Mouse (Mus musculus) A20 (cell line): Measurements from ENCODE around the gene Oscp1.

ENCODE experiments used
- DNase-seq: peaks from one replicate; pipeline ENCODE4 v3.0.0-alpha.2; 2011; ENCODE audit warnings: low read depth, low spot score

The Oscp1 gene

GRCm38 (mm10) chr4:126083021-126083420 lies 24.7 kb downstream of the Oscp1 start:
- no peak for DNase-seq

DNA sequence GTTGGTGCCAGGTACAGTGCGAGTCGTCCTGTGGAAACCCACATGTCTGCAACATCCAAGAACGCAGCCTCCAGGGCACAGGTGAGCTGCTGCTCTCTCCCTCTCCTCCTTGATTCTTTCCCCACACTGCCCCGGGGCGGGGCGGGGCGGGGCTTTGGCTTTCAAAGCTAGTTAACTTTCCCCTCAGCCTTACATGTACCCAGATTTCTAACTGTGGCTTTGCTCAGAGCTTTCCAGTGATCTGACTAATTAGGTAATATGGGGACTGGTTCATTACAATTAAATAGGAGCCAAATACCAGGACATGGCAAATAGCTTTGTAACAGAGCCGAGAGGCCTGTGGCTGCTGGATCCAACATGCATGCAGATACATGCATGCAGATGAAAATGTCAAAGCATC lies 26.0 kb downstream of the Oscp1 start:
- no peak for DNase-seq

GRCm38 (mm10) chr4:126085996-126086576 lies 27.7 kb downstream of the Oscp1 start:
- peak; percentile 90 for DNase-seq

GRCm38 (mm10) chr4:126090101-126090847 lies 31.9 kb downstream of the Oscp1 start:
- no peak for DNase-seq

DNA sequence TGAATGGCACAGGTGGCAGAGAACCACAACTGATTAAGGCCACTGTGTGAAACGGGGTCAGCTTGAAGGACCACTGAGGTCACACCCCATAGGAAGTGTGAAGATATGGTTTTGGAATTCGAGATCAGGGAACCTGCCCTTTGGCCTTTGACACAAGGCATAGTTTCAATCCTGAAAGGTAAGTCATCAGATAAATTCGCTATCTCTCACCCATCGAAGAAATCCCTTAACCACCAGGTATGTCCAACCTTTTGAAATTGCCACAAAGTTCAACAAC lies 32.4 kb downstream of the Oscp1 start:
- DNase-seq = no peak

DNA sequence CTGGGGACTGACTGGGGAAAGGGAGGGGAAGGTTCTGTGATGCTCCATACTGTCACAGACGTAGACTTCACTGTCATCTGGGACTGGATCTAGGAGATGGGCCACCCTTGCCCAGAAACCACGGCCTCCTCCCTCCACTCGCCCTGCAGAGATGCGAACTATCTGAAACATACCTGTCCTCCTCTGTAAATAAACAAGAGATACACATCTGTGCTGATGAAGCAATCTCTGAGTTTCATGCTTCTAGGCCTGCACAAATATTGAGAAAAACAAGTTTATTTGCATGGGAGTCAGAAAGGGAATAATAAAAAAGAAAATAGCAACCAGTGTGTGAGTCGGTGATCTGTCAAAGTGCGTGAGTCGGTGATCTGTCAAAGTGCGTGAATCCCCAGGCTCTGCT lies 33.5 kb downstream of the Oscp1 start:
- peak; percentile 62 for DNase-seq

DNA sequence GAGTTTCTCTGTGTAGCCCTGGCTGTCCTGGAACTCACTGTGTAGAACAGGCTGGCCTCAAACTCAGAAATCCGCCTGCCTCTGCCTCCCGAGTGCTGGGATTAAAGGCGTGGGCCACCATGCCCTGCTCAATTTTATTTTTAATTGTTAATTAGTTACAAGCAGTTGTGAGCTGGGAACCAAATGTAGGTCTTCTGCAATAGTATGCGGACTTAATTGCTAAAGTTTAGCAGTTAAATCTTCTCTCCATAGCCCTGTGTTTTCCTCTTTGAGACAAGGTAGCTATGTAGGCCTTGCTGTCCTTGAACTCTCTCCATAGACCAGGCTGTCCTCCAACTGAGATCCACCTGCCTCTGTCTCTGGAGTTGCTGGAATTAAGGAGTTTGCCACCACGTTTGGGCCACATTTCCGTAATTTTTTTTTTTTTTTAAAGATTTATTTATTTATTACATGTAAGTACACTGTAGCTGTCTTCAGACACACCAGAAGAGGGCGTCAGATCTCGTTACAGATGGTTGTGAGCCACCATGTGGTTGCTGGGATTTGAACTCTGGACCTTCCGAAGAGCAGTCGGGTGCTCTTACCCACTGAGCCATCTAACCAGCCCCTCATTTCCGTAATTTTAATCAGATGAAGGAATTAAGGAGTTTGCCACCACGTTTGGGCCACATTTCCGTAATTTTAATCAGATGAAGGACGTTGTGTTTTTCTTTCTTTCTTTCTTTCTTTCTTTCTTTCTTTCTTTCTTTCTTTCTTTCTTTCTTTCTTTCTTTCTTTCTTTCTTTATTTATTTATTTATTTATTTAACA lies 37.5 kb downstream of the Oscp1 start:
- DNase-seq = peak; percentile 39

GRCm38 (mm10) chr4:126096464-126097111 lies 38.2 kb downstream of the Oscp1 start, which contains the start of gene Lsm10:
Lsm10 (plus strand) TSS chr4:126096623.
- DNase-seq = peak; percentile 96

DNA sequence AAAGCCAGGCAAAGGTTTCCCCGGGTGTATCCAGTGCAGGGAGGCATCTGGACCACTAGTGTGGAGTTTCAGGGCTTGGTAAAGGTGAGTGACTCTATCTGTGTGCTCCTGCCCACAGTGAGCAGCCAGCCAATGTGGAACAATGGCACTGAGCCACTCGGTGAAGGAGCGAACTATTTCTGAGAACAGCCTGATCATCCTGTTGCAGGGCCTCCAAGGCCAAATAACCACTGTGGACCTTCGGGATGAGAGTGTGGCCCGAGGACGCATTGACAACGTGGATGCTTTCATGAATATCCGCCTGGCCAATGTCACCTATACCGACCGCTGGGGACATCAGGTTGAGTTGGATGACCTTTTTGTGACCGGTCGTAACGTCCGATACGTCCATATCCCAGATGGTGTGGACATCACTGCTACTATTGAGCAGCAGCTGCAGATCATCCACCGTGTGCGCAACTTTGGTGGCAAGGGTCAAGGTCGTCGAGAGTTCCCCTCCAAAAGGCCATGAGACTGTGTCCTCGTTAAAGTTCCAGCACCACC lies 39.4 kb downstream of the Oscp1 start:
- no peak for DNase-seq

DNA sequence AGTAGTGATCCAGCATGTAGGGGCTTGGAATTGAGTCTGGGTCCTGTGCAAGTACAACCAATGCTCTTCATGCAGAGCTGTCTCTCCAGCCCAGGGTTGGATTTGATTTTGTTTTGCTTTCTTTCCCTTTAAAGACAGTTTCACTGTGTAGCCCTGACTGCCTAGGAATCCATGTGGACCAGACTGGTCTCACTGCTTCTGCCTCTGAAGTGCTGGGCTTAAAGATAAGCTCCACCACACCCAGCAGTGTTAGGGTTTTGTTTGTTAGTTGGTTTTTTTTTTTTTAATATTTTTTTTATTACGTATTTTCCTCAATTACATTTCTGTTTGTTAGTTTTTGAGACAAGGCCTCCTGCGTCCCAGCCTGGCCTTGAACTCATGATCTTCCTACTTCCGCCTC lies 41.0 kb downstream of the Oscp1 start:
- no peak for DNase-seq

DNA sequence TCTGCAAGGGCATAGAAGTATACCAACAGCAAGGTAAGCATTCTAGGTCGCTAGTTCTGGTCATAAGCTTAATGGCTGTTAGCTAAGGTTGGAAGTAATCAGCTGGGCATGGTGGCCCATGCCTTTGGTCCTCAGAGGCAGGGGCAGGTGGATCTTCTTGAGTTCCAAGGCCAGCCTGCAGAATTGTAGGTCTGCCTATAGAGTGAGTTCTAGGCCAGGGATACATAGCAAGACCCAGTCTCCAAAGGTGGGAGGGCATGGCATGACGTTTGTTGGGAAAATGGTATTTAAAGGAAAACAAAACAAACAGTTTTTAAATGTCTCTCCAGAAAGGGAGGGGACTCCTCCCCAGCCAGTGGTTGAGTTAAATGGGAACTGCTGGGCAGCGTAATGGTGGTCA lies 42.4 kb downstream of the Oscp1 start:
- no peak for DNase-seq

GRCm38 (mm10) chr4:126102061-126102841 lies 43.9 kb downstream of the Oscp1 start:
- DNase-seq = peak; percentile 33

GRCm38 (mm10) chr4:126103057-126103581 lies 44.8 kb downstream of the Oscp1 start:
- DNase-seq = peak; percentile 86

- peak; percentile 98 for DNase-seq
Measured at GRCm38 (mm10) chr4:126103590-126104068, 45.3 kb downstream of the Oscp1 start, which contains the start of gene Stk40. Stk40 (plus strand) TSS chr4:126103957.

DNA sequence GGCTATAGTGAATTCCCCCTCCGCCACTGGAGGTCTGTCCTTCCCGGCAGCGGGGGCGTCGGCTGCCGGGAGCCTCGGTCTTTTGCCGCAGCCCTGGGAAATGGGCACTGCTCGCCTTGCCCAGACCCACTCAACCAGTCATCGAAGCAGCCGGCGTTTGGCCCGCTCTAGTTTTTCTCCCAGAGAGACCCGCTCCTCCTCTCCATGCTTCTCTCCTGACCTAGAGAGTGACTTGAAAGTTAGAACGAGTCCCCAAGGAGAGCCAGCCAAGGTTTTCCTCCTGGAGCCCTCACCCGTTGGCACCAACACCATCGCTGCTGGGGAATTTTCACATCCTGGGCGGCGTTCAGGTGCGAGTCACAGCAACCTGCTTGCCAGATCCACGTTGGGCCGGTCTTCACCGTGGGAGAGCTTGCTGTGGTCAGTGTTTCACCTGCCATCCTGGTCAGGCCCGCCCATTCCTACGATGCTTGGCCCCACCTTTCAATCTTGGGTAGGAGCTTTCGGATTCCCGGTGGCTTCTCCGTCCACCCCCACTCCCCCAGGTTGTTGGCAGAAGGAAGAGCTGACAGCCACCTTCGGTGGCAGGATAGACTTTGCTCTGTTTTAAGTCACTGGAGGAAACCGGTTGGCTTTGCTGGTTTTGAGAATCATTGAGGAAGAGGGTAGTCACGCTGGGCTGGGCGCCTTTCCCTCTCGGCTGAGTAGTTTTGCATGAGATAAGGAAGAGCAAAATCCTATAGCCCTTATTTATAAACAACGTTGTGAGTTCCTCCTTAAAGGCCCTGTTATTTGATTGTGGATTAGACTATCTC lies 46.1 kb downstream of the Oscp1 start:
- DNase-seq = peak; percentile 59

DNA sequence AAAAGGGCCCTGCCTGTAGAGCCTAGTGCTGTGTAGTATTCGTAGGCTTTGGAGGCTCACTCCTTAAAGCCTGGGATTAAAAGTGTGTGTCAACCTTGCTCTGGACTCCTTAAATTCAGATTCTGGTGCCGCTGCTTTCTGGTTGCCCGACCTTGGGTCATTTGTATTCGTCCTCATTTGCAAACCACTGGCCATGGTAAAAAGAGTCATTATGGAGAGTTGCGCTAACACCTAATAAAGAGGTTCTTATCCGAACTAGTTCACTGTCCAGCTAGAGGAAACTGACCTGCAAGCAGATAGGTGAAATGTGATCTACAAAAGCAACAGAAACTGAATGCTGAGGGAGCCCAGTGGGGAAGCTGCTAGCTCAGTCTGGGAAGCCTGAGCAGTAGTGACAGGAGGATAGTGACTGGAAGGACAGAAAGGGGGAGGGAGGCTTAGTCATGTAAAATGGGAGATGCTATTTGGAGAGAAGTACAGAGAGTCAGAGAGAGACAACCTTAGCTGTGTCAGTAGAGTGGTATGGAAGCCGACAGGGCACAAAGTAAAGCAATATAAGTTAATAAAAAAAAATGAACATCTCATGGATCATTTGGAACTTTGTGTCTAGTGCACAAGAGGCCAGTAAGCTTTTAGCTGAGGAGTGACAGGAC lies 46.9 kb downstream of the Oscp1 start:
- no peak for DNase-seq

- DNase-seq = no peak
Measured at GRCm38 (mm10) chr4:126108061-126108740, 49.8 kb downstream of the Oscp1 start.

DNA sequence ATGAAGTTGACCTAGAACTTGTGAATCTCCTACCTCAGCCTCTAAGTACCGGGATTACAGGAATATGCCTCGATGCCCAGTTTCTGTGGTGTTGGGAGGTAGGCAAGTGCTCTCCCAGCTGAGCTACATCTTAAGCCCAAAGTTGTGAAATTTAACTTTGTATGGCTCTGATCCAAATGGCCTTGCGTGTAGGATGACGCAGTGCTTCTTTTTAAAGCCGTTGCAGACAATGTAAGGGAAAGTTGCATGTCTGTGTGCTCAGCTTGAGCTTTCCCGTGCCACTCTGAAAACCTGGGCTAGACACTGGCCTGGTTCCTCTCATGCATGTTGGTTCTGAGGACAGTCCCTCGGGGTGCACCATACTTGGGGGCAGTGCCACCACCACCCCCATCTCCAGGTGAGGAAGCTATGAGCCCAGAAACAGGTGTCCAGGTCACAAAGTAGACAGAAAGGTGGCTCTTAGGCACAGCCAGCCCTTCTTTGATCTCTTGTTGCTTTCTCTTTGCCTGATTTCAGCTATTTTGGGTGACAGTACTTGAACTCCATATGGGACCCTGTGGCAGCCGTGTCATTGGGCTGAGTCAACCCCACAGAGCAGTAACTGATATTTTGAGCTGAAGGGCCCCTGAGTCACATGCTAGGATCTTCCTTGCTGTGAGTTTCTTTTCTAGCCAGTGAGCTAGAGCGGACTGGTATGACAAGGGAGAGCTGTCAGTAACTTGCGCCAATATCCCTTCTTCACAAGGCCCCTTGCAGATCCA lies 51.4 kb downstream of the Oscp1 start:
- no peak for DNase-seq
